Mouse (Mus musculus) spleen, postnatal 4 days (tissue): ENCODE measurements around the gene Mb21d2.

Experiments used
- DNase-seq, 2 experiments: peaks; one replicate each; pipeline ENCODE4 v3.0.0; 2022; ENCODE audit warnings: low spot score in 2 of 2

The Mb21d2 gene

DNA sequence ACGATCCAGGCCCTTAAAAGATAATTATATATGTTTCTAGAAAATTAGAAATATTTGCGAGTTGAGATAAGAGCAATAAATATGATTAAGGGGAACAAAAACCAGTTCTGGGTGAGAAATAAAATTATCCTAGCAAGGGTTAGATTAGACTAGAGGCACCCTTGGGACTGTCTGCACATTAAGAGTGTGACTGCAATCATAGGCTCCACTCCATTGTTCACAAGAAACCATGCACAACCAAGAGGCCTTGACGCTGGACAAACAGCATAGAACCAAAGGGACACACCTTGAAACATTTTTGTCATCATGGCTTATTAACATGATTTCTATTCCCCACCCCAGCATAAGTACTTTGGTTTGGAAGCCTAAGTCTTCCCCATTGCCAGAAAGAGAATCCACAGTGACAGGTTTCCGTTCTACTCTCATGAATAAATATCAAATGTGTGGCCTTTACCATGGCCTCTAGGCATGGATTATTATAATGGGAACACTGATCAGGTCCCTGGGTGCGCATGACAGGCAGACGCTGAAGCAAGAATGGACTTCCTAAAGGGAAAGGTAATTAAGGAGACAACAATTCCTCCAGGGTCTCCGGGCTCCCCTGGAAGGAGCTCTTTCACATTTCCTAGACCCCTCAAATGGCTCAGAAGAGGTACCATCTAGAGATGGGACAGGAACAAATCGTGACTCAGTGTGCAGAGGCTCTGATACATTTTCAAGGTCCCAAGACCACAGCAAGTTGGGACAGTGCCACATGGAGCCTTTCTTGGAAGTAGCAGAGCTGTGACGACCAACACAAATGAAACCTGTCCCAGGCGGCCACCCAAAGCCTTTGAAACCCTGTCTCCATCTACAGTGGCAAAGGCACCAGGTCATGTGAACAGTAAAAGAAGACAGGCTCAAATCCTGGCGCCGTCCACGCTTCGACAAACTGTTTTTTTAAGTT, 26.6 kb downstream of the Mb21d2 start:
- DNase-seq = no peak

DNA sequence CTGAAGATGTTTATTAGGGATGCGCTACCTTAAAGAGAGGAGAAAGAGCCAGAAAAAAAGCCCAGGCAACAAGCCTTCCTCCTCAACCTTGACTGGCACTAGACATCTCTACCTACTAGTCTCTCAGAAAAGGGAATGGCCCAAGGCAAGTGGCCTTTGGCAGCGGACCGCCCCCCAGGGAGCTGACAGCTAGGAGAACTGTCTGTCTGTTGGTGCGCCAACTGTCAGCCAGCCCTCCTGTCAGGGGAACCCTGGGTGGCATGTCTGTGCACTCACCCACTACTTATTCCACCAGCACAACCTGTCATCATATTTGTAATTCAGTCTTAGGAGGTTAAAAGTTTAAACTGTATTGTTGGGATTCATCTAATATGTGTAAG, 30.3 kb downstream of the Mb21d2 start:
- DNase-seq = no peak

DNA sequence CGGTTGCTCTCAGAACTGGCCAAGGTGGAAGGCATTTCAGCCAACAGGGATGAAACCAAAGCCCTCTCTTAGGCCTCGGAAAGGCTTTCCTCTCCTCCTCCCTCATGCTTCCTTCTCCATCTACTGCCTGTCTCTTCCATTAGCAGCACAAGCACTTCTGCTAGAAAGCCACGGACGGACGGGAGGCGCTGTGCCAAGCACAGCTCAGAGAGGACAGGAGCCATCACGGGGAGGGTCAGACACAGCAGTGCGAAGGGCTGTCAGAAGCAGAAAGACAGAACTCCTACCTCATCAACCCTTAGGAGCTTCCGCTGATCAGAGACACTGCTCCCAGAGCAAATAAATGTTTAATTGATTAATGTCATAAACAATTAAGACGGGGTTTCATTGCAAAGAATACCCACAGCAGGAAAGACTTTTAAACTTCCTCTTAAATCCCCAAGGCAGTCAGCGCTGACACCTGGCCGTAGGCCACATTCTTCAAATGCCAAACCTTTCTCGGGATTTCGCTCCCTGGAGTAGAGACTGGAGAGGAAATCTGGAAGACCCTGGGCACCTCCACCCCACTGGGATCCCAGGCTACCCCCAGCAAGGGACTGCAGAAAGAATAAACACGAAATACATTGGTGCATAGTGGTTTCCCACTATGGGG, 30.8 kb downstream of the Mb21d2 start:
- no peak for DNase-seq

DNA sequence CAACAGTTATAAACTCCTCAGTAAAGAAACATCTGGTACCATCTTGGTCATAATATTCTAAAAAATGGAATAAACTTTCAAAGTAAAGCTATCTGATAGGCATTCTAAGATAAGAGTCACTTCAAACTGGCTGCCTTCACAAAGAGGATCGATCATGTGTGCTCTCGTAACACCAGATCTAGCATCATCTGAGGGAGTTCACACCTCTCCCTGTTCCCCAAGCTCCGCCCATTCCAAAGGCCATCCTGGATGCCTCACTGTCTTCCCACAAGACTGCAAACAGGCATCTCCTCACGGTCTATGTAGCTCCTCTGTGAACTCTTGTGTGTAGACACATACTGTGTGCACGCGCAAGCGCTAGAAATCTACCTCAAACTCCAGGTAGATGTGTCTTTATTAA, 32.9 kb downstream of the Mb21d2 start:
- DNase-seq = no peak

DNA sequence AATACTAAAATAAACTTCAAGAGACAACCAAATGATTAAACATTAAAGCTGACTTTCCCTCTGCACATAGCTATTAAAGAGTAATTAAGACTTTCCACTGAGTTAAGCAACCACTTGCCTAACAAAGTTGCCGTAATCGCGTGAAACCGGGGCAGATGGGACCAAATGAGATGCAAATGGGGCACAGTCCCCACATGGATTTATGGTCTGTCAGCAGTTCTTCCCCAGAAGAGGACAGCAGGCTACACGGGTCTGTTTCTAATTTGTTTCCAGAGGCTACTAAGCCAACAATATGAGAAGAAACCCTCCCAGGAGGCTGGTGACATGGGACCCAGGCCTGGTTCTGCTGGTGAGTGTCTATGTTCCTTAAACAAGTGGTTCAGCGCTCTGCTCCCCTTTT, 34.6 kb downstream of the Mb21d2 start:
- no peak for DNase-seq

DNA sequence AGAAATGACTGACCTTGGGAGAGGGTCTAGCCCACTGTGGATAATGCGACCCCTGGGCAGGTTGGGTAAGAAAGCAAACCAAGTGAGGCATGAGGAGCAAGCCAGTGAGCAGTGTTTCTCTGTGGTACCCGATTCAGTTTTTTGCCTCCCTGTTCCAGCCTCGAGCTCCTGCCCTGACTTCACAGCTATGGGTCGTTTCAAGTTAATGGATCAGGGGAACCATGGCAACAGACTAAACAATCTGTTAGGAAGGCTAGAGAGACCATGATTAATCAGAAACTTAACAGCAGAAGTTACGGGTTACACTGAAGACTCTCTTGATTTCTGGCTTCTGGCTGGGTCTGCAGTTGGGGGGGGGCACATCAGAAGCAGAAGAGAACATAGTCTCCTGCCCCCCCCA, 36.2 kb downstream of the Mb21d2 start:
- no peak for DNase-seq

DNA sequence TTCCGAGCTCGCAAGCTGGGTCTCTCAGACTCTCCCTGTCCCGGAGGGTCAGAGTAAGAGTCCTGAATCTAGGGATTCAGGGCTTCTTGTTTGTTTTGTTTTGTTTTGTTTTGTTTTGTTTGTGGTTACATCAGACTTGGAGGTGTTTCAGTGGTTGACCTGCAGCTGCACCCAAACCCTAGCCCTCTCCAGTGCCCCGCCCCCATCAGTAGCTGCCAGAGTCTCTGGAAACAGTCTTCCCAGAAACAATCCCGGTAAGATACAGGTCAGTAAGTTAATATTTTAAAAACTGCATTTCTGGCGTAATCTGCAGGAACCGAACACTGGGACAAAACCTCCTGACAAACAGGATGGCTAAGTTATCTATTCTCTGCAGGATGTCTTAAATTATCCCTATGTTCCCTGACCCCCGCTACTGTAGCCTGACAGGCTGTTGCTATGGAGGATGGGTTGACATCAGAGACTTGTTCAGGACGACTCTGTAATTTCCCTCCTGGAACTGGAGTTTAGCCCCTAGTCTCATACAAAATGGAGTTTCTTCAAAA, 43.2 kb downstream of the Mb21d2 start:
- no peak for DNase-seq

DNA sequence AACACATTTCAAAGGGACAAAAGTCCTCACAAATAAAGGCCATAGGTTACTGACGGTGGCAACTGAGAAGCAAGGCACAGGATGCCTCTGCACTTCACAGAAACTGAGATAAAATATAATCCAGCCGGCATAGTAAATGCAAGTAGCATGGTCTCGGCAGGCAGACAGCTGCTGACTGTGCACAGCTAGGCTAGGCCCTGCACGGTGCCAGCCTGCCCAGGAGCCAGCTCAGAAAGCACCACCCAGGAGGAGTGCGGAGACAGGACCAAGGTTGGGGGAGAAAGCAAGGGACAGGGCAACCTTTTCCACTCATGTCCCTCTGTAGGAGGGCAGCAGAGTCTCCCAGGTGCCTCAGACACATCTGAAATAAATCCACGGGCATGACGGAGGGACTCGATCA, 44.0 kb downstream of the Mb21d2 start:
- no peak for DNase-seq

DNA sequence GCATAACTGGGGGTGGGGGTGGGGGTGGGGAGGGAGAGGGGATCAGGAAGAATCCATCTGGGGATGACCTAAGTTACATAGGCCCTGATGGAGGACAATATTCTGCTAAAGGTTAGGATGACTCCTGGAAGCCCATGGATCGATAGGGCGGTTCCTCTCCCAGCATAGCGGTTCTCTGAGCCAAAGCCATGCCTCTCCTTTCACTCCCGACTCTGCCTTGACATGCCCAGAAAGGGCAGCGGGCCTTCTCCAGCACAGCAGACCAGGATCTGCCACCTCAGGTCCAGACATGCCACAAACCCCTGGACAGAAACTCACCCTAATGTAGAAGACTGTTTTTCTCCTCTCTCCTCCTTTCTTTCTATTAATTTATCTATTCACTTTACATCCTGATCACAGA, 44.8 kb downstream of the Mb21d2 start:
- no peak for DNase-seq

DNA sequence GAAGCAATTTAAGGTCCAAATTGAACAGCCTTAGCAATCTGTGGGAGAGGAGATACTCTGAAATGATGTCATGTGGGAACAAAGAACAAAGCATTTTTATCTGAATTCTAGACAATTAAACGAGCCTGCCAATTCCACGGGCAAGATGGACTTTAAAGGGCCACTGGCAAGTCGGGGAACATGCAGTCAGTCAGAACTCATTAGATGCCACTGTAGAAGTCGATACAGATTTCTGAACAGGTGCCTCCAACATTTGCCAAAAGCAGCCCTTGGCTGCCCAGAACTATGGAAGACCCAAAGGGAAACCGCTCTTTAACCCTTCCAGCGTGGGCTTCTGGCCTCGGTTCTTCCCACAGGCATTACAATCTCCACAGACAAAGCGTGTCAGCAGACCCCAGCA, 45.8 kb downstream of the Mb21d2 start:
- no peak for DNase-seq

DNA sequence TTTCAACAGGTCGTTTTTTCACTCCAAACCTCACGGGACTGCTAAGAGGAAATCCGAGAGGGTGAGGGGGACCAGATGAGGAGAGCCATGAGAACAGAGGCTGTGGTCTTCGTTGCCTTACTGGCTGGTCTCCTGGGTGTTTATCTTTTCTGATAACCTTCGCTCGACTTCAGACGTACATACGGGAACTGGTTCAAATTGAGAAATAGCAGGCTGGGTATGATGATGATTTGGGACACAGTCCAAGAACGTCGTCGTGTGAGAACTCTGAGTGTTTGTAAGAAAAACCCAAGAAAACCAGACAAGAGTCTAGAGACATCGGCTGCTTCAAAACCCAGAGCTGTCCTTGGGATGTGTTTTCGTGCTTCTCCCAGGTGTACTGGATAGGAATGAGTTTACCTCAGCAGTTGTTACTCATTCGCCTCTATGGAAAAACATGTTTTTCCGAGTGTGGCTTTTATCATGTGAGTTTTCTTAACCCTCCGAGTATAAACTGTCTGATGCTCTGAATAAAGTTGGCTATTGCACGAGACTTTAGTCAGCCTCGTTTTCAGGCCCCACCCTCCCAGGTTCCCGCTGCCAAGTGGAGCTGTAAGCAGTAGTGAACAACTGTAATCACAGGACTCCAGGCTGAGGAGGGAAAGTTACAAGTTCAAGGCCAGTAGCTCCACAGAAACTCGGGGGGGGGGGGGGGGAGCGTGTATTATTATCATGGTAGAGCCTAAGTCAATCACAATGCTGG, 46.6 kb downstream of the Mb21d2 start:
- DNase-seq = no peak

DNA sequence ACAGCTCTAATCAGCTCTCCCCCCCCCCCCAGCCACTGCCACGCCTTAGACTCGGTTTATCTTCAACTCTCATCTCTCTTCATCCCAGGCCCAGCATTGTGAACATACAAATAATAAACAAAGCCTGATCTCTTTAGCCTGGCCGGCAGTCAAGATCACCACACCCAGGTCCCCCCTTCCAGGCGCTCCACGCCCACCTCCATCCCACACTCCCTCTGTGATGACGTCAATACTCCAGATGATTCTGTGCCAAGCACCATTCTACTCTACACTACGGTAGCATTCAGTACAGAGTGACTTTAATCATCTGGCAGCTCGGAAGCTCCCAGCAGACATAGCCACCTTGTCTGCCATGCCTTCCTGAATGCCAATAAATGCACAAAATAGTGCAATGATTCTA, 47.7 kb downstream of the Mb21d2 start:
- DNase-seq = no peak

DNA sequence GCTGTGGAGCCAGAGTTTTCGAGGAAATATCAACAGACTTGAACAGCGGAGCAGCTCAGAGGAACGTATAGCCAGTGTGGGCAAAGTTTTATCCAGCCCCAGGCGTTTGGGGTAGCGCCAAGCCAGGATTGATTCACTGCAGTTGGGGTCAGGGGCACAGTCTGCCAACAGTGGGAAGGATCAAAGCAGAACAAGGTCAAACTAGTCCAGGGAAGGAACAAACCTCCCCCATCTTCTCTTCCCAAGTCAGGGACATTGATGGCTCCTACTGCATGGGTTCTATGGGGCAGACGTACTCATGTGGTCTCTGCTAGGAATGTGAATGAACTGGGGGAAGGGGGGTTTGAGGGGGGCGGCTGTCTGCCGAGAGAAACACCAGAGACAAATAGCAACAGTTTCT, 48.7 kb downstream of the Mb21d2 start:
- no peak for DNase-seq

DNA sequence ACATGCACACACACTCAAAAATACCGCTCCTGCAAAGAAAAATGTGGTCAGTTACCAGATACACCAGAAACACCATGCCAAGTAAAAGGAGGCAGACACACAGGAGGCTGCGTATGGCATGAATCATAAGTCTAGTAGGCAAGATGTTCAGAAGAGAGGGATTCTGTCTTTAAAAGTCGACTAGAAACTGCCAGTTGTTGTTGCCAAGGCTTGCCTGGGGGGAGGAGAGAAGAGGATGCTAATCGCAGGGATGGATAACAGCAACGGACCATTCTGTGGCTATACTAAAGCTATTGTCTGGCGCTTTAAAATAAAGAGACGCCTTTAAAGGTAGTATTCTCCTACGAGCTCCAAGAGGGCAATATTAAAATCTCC, 49.2 kb downstream of the Mb21d2 start:
- no peak for DNase-seq

DNA sequence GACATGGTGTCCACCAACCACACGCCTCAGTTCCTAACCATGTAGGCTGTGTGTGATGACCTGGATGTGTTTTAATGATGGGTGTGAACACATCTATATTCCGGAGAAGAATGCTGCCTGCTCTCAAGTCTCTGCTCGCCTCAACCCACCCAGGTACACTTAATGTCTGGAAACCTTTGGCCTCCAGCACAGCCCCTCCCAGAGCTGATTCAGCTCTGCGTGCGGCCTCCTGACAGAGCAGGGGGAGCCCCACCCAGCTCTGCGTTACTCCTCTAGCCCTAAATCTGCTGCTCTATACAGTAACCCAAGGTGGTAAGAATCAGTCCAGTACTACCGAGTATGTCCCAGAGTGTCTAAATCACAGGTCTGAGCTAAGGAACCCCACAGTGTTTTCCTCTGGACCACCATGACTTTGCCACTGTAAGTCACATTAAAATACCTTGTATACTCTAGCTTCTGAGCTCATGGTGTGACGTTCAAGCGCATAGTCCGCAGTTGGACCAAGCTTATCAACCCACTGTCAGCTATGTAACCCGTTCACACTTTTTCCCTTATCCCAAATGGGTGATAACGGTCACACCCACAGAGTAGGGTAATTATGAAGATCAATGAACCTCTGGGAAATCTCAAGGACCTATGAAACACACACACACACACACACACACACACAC, 49.7 kb downstream of the Mb21d2 start:
- no peak for DNase-seq

DNA sequence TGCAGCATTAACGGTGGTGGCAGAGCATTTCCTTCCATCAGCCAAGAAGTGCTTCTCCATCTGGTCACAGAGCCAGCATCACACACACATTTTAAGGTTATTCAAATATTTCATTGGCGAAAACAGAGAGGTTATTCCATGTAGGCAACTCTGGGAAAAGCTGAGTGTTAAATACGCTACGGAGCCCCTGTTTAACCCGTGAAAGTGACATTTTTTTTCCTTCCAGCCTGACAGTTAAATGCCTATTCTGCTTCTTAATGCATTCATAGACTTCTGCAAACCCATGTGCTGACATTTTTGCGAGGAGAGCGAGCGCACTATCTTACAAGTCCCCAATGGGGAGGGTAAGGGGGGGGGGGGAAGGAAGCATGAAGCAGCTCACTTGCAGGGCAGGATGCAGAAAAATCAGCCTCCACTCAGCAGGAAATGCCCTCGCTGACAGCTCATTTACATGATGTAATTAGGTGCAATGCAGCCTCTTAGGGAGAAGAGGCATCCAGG, 52.3 kb downstream of the Mb21d2 start:
- no peak for DNase-seq

DNA sequence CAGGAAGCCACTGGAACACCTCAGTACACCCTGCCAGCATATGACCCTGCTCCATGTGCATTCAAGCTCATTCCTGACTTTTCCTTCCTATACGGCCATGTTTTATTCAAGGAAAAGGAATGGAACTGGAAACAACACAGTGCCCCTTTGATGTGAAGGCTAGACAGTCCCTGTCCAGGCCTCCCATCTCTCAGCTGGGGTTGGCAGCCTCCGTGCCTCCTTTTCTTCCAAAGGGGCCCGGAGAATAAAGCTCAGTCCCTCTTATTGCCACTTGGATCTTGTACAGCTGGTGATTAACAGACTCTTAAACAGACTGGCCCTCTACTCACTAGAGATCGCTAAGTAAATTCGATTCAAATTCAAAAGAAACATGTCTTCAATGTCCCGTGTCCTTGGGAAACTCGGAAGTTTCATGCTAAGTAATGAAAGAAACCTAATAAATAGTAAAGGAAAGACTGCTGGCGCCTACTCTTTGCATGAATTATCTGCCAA, 56.0 kb downstream of the Mb21d2 start:
- DNase-seq = no peak

DNA sequence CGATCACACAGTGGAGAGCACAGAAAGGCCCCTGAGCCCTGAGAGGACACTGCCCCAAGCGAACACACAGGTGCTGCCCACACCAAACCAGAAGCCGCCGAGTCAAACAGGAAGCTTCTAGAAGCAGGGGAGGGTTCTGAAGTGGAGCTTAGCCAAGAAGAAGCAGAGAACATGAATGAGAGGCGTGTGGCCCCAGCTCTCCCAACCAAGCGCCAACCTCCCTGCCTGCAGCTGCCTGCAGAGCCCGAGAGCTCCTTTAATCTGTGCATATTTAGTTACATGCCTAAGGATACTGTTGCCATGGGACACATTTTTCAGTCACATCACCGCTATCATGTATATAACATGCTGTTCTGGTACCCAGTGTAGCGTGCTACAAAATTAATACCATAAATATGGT, 58.6 kb downstream of the Mb21d2 start:
- DNase-seq = no peak

DNA sequence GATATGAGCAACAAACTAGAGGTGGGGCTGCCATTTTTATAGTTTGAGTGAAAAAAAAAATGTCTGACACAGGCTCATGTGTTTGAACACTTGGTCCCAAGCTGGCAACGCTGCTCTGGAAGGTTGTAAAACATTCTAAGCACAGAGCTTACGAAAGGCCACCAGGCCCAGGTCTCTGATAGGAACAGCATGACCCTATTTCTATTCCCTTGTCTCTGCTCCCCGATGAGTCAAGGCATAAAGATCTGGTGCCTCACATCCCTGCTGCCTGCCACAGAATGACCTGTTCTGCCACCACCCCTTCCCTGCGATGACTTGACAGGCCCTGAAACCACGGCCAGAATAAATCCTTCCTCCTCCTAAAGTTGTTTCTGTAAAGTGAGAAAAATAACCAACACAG, 59.0 kb downstream of the Mb21d2 start:
- DNase-seq = no peak

DNA sequence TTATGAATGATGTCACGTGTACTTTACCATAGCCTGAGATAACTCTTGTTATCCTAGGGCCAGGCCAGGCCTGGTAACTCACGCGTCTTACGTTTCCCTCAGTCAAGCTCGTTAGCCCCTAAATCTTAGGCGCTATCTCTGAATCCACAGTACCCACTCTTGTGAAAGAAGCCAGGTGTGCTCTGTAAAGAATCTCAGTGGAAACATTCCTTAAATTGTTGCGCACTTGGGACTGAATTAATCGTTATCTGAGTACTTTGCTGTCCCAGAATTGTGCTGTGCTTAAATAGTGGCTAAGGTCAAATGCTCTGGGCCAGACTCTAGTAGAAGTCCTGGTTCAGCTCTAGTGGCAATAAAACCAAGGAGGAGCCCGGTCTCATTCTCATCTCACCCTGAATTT, 60.6 kb downstream of the Mb21d2 start:
- no peak for DNase-seq

DNA sequence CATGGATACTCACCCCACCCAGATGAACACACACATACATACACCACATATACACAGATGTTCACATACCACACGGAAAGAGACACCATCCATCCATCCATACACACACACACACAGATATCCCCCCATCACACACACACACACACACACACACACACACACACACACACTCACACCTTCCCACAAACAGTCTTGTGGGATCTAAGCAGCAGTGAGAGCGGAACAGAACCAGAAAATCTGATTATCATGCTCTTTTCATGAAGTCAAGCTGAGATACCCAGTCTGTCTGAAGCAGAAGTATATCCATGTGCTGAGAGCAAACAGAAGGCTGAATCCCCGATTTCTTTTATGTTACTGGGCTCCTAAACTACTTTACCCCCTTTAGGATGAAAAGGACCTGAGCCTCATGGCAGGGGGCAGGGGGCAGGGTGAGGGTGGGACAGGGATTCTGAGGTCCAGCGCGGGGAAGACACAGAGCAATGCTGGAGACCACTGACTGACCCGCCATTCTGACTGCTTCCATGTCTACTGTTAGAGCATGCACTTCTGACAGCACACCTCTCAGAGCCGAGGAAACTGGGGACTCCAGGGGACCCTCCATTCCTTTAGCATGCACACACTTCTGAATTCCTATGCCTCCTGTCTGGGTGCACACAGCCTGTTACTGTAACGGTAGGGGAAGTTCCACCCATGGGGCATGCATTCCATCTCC, 62.7 kb downstream of the Mb21d2 start:
- no peak for DNase-seq
